Mouse (Mus musculus) embryonic facial prominence, embryonic 15.5 days (tissue): ENCODE results near the gene Fbxo45. TPM values are rescaled to one million over a fixed set of nuclear protein-coding genes. Genes with fewer than 3 reads are reported as not detected.

Experiments
- ATAC-seq: fragments of 200-750 bp; cut with Nextera tagmentation; 2 replicates; pipeline ENCODE4 v1.8.0; 2017; ENCODE audit warnings: low read depth, moderate TSS enrichment; ENCODE audit not compliant: insufficient number of reproducible peaks, low FRiP score, low TSS enrichment
- H3K27ac ChIP-seq: fragments of 300-500 bp; sonication (generic); replicated peaks from 2 replicates; pipeline ENCODE4 v1.5.1; 2015; ENCODE audit warnings: mild to moderate bottlenecking, inconsistent platforms
- H3K27me3 ChIP-seq: fragments of 300-500 bp; sonication (generic); 2 replicates; pipeline ENCODE4 v1.6.1; 2015; ENCODE audit warnings: inconsistent platforms
- H3K36me3 ChIP-seq: fragments of 300-500 bp; sonication (generic); 2 replicates; pipeline ENCODE4 v1.6.1; 2015; ENCODE audit warnings: mild to moderate bottlenecking, inconsistent platforms
- H3K4me1 ChIP-seq: fragments of 300-500 bp; sonication (generic); 2 replicates; pipeline ENCODE4 v1.6.1; 2015; ENCODE audit warnings: inconsistent platforms
- H3K4me2 ChIP-seq: fragments of 300-500 bp; sonication (generic); replicated peaks from 2 replicates; pipeline ENCODE4 v1.6.1; 2015; ENCODE audit warnings: mild to moderate bottlenecking, inconsistent platforms
- H3K4me3 ChIP-seq: fragments of 300-500 bp; sonication (generic); replicated peaks from 2 replicates; pipeline ENCODE4 v1.5.1; 2015; ENCODE audit warnings: mild to moderate bottlenecking, inconsistent platforms
- H3K9ac ChIP-seq: fragments of 300-500 bp; sonication (generic); 2 replicates; pipeline ENCODE4 v1.6.1; 2015; ENCODE audit warnings: inconsistent platforms
- H3K9me3 ChIP-seq: fragments of 300-500 bp; sonication (generic); replicated peaks from 2 replicates; pipeline ENCODE4 v1.6.1; 2016; ENCODE audit warnings: inconsistent platforms
- WGBS: fragments of 180-500 bp; shearing (Covaris S2); methylation state at CpG from one replicate; pipeline ENCODE4 v1.1.7; 2015; 5-methylcytosine and 5-hydroxymethylcytosine counted together
- microRNA counts: library from miRNA; unstranded; fragments of <30 nt; microRNA quantifications from one replicate; lab custom pipeline; 2016
- microRNA-seq: library from miRNA; unstranded; fragments of <30 nt; microRNA quantifications from one replicate; pipeline ENCODE4, GENCODE M21; 2016; ENCODE audit warnings: borderline number of aligned reads
- polyA plus RNA-seq: library from polyadenylated mRNA; unstranded; fragments of >200 nt; fragmentation: Nextera tagmentation; extraction: Ambion mirVana; gene quantifications from 2 replicates; pipeline ENCODE4 v1.2.1, GENCODE M21; 2015

Gene Fbxo45
- polyA plus RNA-seq, 1 experiment from 2014 or later = 14.6 TPM

- no peaks in the 10 kb centered on the region for H3K9me3 ChIP-seq
- peak overlapping the region; percentile 37 for H3K4me3 ChIP-seq
- peak overlapping the region; percentile 87 for H3K27ac ChIP-seq
- no peaks in the 10 kb centered on the region for H3K4me1 ChIP-seq
- no peaks in the 10 kb centered on the region for H3K36me3 ChIP-seq
- no peaks in the 10 kb centered on the region for H3K27me3 ChIP-seq
- ATAC-seq = no peak
- WGBS = 38% methylated on average over 9 of the region's 9 CpGs
- peak overlapping the region; percentile 33 for H3K9ac ChIP-seq
- H3K4me2 ChIP-seq = peak overlapping the region; percentile 52
These were observed 46.0 kb downstream of the Fbxo45 start for GRCm38 (mm10) chr16:32201004-32201325.

GRCm38 (mm10) chr16:32200256-32201003, 46.5 kb downstream of the Fbxo45 start:
- peak overlapping the region; percentile 52 for H3K4me2 ChIP-seq
- H3K4me1 ChIP-seq = no peaks in the 10 kb centered on the region
- H3K27me3 ChIP-seq = no peaks in the 10 kb centered on the region
- H3K27ac ChIP-seq = peak overlapping the region; percentile 87
- no peaks in the 10 kb centered on the region for H3K36me3 ChIP-seq
- peak; percentile 75 for ATAC-seq
- H3K4me3 ChIP-seq = peak overlapping the region; percentile 37
- no peaks in the 10 kb centered on the region for H3K9me3 ChIP-seq
- WGBS = 26% methylated on average over 21 of the region's 21 CpGs
- peak overlapping the region; percentile 33 for H3K9ac ChIP-seq

GRCm38 (mm10) chr16:32190011-32190441, 56.9 kb downstream of the Fbxo45 start:
- Histone ChIP-seq H3K9me3 (no peaks in the 10 kb centered on the region), H3K4me2 (no peak overlapping the region), H3K27ac (no peak overlapping the region), H3K27me3 (no peaks in the 10 kb centered on the region), H3K4me1 (no peaks in the 10 kb centered on the region), H3K36me3 (no peaks in the 10 kb centered on the region), H3K4me3 (no peak overlapping the region), H3K9ac (no peak overlapping the region)
- WGBS = 52% methylated on average over 11 of the region's 12 CpGs
- no peak for ATAC-seq

DNA sequence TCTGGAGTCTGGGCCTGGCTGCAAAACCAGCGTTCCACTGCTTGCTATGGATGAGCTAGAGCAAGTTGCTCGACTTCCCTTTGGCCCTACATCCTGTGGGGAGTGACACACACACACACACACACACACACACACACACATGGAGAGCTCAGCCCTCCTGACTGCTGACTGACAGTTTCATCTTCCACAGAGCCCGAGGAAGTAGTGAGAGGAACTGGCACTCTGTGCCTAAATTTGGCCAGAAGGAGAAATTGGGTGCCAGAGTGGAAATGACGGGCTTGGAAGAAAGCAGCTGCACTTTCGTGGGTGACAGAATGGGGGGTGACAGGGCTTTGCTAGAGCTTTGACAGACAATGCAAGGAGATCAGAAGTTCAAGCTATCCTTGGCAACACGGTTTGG, 57.8 kb downstream of the Fbxo45 start:
- Histone ChIP-seq H3K9ac (no peak overlapping the region), H3K36me3 (no peaks in the 10 kb centered on the region), H3K4me1 (no peaks in the 10 kb centered on the region), H3K27me3 (no peaks in the 10 kb centered on the region), H3K4me2 (no peak overlapping the region), H3K4me3 (no peak overlapping the region), H3K9me3 (no peaks in the 10 kb centered on the region), H3K27ac (no peak overlapping the region)
- 0 out of 2 replicates have a peak, but pooled peaks have one; percentile 29 for ATAC-seq
- 44% methylated on average over 6 of the region's 6 CpGs for WGBS

GRCm38 (mm10) chr16:32186056-32186455, 60.9 kb downstream of the Fbxo45 start:
- Histone ChIP-seq H3K4me2 (no peak overlapping the region), H3K9me3 (no peaks in the 10 kb centered on the region), H3K36me3 (no peaks in the 10 kb centered on the region), H3K27me3 (no peaks in the 10 kb centered on the region), H3K4me1 (no peaks in the 10 kb centered on the region), H3K9ac (no peak overlapping the region), H3K4me3 (no peak overlapping the region), H3K27ac (no peak overlapping the region)
- WGBS = 93% methylated on average over 5 of the region's 5 CpGs
- ATAC-seq = no peak

MicroRNA genes within 50 kb of the gene (microRNA counts, 519-probe panel; counts per million panel counts)
- microRNA mmu-miR-1946a (lab: Ali Mortazavi, UCI) = 1,417 counts per million, percentile 10 among the panel's probes with 10 or more counts

Small RNAs within 50 kb of the gene (microRNA-seq; reads per million reads assigned to microRNA genes)
- not detected for gene Mir1946a

Other genes starting within 250 kb of the Fbxo45 start
- gene Senp5, start 243.9 kb downstream of the Fbxo45 start, polyA plus RNA-seq = 12.4 and 13.0 TPM in 2 replicates
- gene Pak2, start 167.8 kb downstream of the Fbxo45 start, polyA plus RNA-seq = 31.6 and 34.7 TPM in 2 replicates
- gene Pigx, start 147.4 kb downstream of the Fbxo45 start, polyA plus RNA-seq = 87.5 and 90.5 TPM in 2 replicates
- 27.0 and 29.9 TPM in 2 replicates for gene Cep19, start 147.4 kb downstream of the Fbxo45 start, polyA plus RNA-seq
- gene Nrros, start 81.6 kb downstream of the Fbxo45 start, polyA plus RNA-seq = 21.1 and 23.6 TPM in 2 replicates
- gene Bex6, start 67.3 kb downstream of the Fbxo45 start, polyA plus RNA-seq = 0.23 and 0.30 TPM in 2 replicates
- 19.6 and 20.8 TPM in 2 replicates for gene Wdr53, start 69 bp upstream of the Fbxo45 start, polyA plus RNA-seq
- gene Smco1, start 24.3 kb upstream of the Fbxo45 start, polyA plus RNA-seq = 0.15 TPM in 1 of 2 replicates, not detected in the other
- gene Rnf168, start 30.3 kb upstream of the Fbxo45 start, polyA plus RNA-seq = 28.9 and 34.5 TPM in 2 replicates
- 22.7 and 25.7 TPM in 2 replicates for gene Ubxn7, start 85.1 kb upstream of the Fbxo45 start, polyA plus RNA-seq
- gene Tm4sf19, start 153.3 kb upstream of the Fbxo45 start, polyA plus RNA-seq = 0.30 and 0.35 TPM in 2 replicates
- 31.5 and 39.0 TPM in 2 replicates for gene Tctex1d2, start 172.5 kb upstream of the Fbxo45 start, polyA plus RNA-seq
- 39.7 and 41.3 TPM in 2 replicates for gene Pcyt1a, start 183.8 kb upstream of the Fbxo45 start, polyA plus RNA-seq
- 0.16 TPM in 1 of 2 replicates, not detected in the other for gene Slc51a, start 240.7 kb upstream of the Fbxo45 start, polyA plus RNA-seq
- not detected in 2 replicates for gene Zdhhc19, start 249.1 kb upstream of the Fbxo45 start, polyA plus RNA-seq